Mouse (Mus musculus) lung, adult 18-20 months (tissue): ENCODE results near the gene Ppp2ca.
"Not testable (repeated sequence)": the region's sequence is repeated elsewhere in the genome, so short reads cannot be mapped to it uniquely, and the experiment has no call there.

Source experiments
- DNase-seq, 2 experiments: peaks; one replicate each; pipeline ENCODE4 v3.0.0; 2022; ENCODE audit warnings: mixed read lengths in 2 of 2

Gene Ppp2ca

GRCm38 (mm10) chr11:52097016-52097415, 1.5 kb upstream of the Ppp2ca start:
- no peak for DNase-seq

- no peak for DNase-seq
These were observed 885 bp upstream of the Ppp2ca start for GRCm38 (mm10) chr11:52097596-52097995.

DNA sequence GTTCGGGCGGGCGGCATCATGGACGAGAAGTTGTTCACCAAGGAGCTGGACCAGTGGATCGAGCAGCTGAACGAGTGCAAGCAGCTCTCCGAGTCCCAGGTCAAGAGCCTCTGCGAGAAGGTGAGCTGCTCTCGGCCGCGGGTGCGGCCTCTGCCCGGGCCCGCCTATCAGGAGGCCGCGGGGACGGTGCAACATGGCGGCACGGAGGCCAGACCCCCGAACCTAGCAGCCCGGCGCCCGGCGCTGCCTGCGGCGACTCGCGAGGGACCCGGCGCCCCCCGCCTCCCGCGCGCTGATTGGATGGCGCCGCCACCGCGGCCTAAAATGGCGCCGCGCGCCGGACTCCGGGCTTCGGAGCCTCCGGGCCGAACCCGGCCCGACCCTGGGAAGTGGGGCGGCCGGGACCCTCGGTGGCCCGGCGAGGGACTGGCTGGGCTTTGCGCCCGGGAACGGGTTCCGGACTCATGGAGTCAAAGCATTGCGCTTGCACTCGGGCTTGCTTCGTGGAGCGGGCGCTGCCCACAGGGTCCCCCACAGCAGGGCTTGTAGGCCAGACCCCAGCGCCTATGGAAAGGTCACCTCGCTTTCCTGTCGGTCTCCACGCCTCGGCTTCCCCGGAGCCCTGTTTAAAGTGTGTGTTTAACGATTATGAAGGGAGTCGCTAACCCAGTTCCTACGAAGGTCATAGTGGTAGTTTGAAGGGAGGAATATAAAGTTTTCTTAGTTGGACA, 715 bp downstream of the Ppp2ca start:
- peak; percentile 53 to 56 for DNase-seq

GRCm38 (mm10) chr11:52099771-52100219, 1.3 kb downstream of the Ppp2ca start:
- no peak for DNase-seq

DNA sequence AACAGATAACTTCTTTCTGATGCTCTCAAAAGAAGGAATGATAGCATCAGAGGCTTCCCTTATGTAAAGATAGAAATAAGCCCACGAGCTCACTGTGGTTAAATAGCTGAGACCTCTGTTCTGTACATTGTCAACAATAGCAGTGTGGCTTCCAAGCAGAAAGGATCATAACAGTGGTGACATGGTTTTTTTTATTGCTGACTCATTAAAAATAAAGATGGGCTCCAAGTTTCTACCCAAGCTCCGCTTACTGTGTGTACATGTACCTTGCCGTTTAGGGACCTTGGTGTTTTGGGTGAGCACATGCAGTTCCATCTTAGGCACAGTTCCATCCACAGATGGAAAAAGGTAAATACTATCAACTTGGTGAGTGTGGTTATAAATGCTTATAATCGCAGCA, 4.5 kb downstream of the Ppp2ca start:
- DNase-seq = no peak

GRCm38 (mm10) chr11:52105503-52105902, 7.0 kb downstream of the Ppp2ca start:
- no peak for DNase-seq

GRCm38 (mm10) chr11:52106037-52106436, 7.6 kb downstream of the Ppp2ca start:
- no peak for DNase-seq

GRCm38 (mm10) chr11:52106438-52106837, 8.0 kb downstream of the Ppp2ca start:
- no peak for DNase-seq

DNA sequence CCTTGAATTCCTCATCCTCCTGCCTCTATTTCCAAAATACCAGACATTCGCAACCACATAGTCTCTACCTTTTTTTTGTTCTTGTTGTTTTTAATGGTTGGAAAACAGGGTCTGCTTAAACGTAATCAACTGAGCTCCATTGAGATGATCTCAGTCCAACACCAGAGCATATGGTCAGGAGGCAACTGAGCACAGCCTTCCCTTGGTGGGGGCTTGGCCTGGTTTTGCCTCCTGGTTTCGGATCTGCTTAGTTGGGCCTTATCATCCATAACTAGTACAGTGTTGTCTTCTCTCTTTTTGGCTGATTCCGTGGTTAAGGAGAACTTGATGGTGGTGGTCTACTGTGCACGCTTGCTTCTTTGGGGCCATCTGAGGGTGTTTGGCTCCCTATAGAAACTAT, 10.3 kb downstream of the Ppp2ca start:
- no peak for DNase-seq

GRCm38 (mm10) chr11:52109421-52109820, 10.9 kb downstream of the Ppp2ca start:
- DNase-seq = no peak

DNA sequence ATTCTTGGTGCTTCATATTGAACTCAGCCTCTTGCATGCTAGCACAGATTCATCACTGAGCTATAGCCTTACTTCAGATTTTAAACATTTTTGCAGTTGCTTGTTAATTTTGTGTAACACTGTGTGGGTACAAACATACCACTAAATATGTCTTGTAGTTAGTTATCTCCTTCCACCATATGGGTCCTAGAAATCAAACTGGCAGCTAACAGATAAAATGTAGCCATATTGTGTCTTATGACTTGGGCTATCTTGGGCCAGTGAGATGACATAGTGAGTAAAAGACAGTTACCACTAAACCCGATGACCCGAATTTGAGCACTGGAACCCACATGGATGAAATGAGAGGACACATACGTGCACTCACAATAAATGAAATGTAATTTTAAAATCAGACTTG, 17.0 kb downstream of the Ppp2ca start:
- DNase-seq = no peak

GRCm38 (mm10) chr11:52116117-52116516, 17.6 kb downstream of the Ppp2ca start:
- not testable (repeated sequence) for DNase-seq

DNA sequence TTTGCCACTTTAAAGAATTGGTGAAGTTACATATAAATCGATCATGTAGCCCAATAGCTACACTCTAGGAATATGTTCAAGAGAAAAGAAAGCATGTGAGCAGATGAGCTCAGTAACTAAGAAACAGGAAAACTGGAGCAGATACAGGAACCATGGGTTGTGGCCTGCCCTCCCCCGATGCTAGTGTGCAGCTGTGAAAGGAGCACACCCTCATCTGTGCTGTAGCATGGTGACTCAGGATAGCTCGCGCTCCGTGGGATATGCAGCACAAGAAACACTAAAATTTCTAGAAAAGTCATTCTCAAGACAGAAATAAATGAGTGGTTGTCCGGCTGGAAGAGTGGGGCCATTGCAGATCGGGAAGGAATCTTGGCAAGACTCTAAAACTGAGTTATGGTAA, 18.7 kb downstream of the Ppp2ca start:
- DNase-seq = no peak

DNA sequence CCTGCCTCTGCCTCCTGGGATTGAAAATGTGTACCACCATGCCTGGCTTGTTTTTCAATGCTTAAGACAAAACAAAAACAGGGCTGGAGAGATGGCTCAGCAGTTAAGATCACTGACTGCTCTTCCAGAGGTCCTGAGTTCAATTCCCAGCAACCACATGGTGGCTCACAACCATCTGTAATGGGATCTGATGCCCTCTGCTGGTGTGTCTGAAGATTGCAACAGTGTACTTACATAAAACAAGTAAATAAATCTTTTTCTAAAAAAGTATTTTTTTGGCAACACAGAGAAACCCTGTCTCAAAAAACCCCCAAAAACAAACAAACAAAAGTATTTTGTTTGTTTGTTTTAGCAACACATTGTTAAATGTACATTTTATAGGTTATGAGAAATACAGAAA, 21.9 kb downstream of the Ppp2ca start:
- DNase-seq = not testable (repeated sequence)

- DNase-seq = no peak
These were observed 23.6 kb downstream of the Ppp2ca start for GRCm38 (mm10) chr11:52122045-52122444.

DNA sequence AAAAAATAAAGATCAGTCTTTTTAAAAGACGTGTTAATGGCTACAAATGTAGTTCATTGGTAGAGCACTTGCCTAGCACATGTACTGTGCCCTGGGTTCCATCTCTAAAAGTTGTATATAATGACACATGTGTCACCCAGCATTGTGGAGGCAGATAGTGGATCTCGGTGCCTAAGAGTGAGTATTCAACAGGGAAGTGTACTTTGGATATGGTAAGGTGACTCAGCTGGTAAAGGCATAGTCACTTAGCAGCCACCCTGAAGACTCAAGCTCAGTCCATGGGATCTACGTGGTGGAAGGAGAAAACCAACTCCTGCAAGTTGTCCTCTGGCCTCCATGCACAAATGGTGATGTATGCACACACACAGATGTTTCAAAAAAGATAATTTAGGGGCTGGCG, 26.0 kb downstream of the Ppp2ca start:
- DNase-seq = no peak

DNA sequence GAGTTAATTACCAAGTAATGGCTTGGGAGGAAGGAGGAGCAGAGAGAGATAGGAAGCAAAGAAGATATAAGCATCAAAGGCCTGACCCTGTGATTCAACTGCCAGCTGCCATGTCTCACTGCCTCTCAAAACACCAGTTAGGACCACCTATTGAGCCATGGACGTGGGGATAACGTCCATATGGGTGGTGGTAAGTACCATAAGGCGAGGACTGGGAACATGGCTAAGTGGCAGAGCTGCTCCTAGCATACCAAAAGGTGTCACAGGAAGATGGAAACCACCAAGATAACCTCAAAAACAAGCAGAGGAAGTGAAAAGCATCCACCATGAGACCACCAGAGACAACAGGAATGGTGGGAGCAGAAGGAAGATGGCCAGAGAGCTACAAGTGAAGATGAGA, 28.7 kb downstream of the Ppp2ca start:
- no peak for DNase-seq

DNA sequence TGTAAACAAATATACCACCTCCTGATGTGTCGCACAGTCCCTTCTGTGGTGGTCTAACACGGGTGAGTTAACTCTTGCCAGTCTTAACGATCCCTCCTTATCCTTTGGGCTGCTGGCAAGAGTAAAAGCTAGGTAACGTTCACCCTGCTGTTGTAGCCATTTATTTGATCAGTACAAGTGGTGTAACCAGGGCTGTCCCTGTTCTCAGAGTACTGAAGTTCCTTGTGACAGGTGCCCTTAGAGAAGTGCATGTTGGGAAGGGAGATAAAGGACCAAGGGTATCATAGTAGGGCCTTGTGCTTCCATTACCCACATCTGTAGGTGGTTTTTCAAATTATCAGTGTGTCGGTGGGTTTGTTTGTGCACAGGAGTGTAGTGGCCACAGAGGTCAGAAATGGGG, 29.3 kb downstream of the Ppp2ca start:
- no peak for DNase-seq

- DNase-seq = no peak
These were observed 30.0 kb downstream of the Ppp2ca start for GRCm38 (mm10) chr11:52128316-52129061.

DNA sequence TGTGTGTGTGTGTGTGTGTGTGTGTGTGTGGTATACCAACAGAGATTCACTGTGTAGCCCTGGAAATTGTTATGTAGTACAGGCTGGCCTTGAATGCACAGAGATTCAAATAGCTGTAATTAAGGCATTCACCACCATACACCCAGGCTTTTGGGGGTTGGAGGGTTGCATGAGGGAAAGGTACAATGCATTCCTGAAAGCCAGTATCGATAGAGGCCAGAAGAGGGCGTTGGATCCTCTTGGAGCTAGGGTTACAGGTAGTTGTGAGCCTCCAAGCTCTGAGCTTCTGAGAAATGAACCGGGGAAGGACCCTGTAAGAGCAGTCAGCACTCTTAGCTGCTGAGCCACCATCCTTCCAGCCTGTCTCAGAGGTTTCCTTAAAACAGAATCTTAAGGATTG, 30.7 kb downstream of the Ppp2ca start:
- peak in 1 of 2 experiments; percentile 16 for DNase-seq

- peak in 1 of 2 experiments; percentile 40 for DNase-seq
These were observed 31.4 kb downstream of the Ppp2ca start for GRCm38 (mm10) chr11:52129621-52130450.

DNA sequence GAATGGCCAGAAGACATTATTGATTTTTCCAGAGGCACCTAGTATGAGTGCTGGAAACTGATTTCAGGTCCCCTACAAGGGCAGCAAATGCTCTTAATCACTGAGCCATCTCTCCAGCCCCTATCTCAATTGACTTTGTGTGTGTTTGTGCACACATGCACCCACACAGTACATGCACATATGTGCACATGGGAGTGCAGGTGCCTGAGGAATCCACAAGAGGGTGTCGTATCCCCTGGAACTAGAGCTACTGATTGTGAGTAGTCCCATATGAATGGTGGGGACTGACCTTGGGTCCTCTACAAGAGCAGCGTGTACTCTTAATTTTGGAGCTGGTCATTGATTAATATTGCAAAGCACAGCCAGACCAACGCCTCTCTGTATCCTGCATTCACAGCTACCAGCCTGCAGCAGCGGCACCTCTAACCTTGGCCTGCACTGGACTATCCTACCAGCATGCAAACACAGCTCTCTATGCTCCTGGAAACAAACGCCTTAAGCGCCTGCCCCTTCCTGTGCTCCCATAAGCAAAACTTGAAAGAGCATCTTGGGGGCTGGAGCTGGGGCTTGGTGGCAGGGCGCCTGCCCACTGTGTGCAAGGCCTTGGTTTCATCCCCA, 32.1 kb downstream of the Ppp2ca start:
- DNase-seq = no peak

DNA sequence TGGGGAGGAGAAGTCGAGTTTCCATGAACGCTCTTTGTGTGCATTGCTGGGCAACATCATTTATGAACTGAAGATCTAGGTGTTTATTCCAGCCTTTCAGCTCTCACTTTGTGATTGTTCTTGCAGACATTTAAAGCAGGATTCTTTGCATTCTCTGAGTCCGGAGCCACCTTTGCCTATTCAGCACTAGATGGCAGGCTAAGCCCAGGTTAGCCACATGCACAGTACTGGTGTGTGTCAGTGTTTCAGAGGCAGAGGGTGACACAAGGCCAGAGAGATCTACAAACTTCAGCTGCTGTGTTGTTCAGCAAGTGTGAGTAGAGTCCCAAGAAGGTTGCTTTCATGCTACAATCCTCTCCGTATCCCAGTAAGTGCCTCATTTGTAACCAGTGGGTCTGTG, 45.2 kb downstream of the Ppp2ca start:
- DNase-seq = peak in 1 of 2 experiments; percentile 50
